Mouse (Mus musculus) embryonic fibroblast, embryonic 13.5 days (primary cell): ENCODE data around the gene T.

Experiments
- CTCF ChIP-seq: IDR thresholded peaks from 2 replicates; pipeline ENCODE4 v1.5.1; 2011; ENCODE audit warnings: mild to moderate bottlenecking, control low read depth, low read length, moderate library complexity, borderline replicate concordance; ENCODE audit not compliant: insufficient read depth
- POLR2A ChIP-seq: IDR thresholded peaks from 2 replicates; pipeline ENCODE4 v1.6.1; 2011; ENCODE audit warnings: low read depth, mild to moderate bottlenecking, control low read depth, low read length, moderate library complexity

DNA sequence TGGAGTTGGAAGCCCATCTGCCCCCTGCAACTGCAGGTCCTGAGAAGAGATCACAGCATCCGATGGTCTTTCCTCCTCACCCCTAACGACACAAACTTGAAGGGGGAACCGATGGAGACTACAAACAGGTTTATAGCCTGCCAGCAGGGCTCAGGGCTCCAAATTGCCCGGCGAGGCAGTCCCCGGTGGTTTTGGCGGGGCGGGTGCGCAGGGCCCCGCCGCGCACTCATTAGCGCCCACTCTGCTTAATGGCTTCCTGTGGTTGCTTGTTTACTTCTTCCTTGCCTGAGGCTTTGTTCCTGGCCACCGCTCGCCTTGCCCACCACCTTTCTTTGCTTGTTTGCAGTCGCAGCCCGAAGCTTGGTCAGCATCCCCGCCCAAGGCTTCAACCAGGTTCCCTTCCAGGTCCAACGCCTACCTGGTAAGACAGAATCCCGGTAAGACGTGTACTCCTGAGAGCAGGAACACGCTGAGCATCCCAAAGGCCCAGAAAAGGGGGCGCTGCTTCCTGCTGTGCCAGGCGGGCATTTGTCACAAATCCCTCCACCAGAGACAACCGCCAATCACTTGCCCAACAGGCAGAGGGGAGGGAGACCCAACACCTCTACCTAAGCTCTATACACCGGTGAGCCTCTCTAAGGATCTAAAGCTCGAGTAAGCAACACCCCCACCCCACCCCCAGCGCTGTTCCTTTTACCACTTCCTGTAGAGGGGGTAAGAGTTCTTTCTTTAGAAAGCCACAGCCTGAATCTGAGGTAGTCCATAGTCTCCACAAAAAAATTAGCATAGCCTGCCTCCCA is 45.0 kb upstream of the T start:
- TF ChIP-seq POLR2A = no peak
- no peak for TF ChIP-seq CTCF
